Mouse (Mus musculus): ENCODE results near the gene Dnmt3b.
A peak's percentile ranks its signal among the peaks of the same experiment; 100 is the strongest.
"Not testable (repeated sequence)": the region's sequence is repeated elsewhere in the genome, so short reads cannot be mapped to it uniquely, and the experiment has no call there.

The Dnmt3b gene

GRCm38 (mm10) chr2:153633259-153633658 is 16.0 kb upstream of the Dnmt3b start:
- no peak for DNase-seq (ENCODE audit: low spot score in 2 of 2)

- no peak for DNase-seq (ENCODE audit: low spot score in 2 of 2)
Measured at GRCm38 (mm10) chr2:153638977-153639680, 10.1 kb upstream of the Dnmt3b start.

GRCm38 (mm10) chr2:153642496-153642895 is 6.8 kb upstream of the Dnmt3b start:
- no peak for DNase-seq (ENCODE audit: low spot score in 2 of 2)

GRCm38 (mm10) chr2:153642999-153643398 is 6.3 kb upstream of the Dnmt3b start:
- DNase-seq (ENCODE audit: low spot score in 2 of 2) = no peak

GRCm38 (mm10) chr2:153648773-153649297 is 415 bp upstream of the Dnmt3b start:
- no peak for DNase-seq (ENCODE audit: low spot score in 2 of 2)

- no peak for DNase-seq (ENCODE audit: low spot score in 2 of 2)
Measured at GRCm38 (mm10) chr2:153650014-153650687, 901 bp downstream of the Dnmt3b start.

GRCm38 (mm10) chr2:153651681-153652080 is 2.4 kb downstream of the Dnmt3b start:
- no peak for DNase-seq (ENCODE audit: low spot score in 2 of 2)

- not testable (repeated sequence) for DNase-seq (ENCODE audit: low spot score in 2 of 2)
Measured at GRCm38 (mm10) chr2:153657659-153658058, 8.4 kb downstream of the Dnmt3b start.

GRCm38 (mm10) chr2:153660616-153661015 is 11.4 kb downstream of the Dnmt3b start:
- no peak for DNase-seq (ENCODE audit: low spot score in 2 of 2)

GRCm38 (mm10) chr2:153665401-153665800 is 16.2 kb downstream of the Dnmt3b start:
- DNase-seq (ENCODE audit: low spot score in 2 of 2) = no peak

- DNase-seq (ENCODE audit: low spot score in 2 of 2) = peak in 1 of 2 experiments; percentile 16
Measured at GRCm38 (mm10) chr2:153668754-153669376, 19.6 kb downstream of the Dnmt3b start.

GRCm38 (mm10) chr2:153670111-153670510 is 20.9 kb downstream of the Dnmt3b start:
- DNase-seq (ENCODE audit: low spot score in 2 of 2) = no peak

GRCm38 (mm10) chr2:153672619-153673018 is 23.4 kb downstream of the Dnmt3b start:
- DNase-seq (ENCODE audit: low spot score in 2 of 2) = no peak

- DNase-seq (ENCODE audit: low spot score in 2 of 2) = not testable (repeated sequence)
Measured at GRCm38 (mm10) chr2:153675364-153675763, 26.1 kb downstream of the Dnmt3b start.

GRCm38 (mm10) chr2:153676944-153677343 is 27.7 kb downstream of the Dnmt3b start:
- DNase-seq (ENCODE audit: low spot score in 2 of 2) = no peak

- no peak for DNase-seq (ENCODE audit: low spot score in 2 of 2)
Measured at GRCm38 (mm10) chr2:153677550-153677949, 28.3 kb downstream of the Dnmt3b start.

- DNase-seq (ENCODE audit: low spot score in 2 of 2) = no peak
Measured at GRCm38 (mm10) chr2:153679959-153680358, 30.7 kb downstream of the Dnmt3b start.

GRCm38 (mm10) chr2:153693413-153693812 is 44.2 kb downstream of the Dnmt3b start:
- not testable (repeated sequence) for DNase-seq (ENCODE audit: low spot score in 2 of 2)

GRCm38 (mm10) chr2:153694462-153695085 is 45.3 kb downstream of the Dnmt3b start:
- DNase-seq (ENCODE audit: low spot score in 2 of 2) = peak in 1 of 2 experiments; percentile 48

- DNase-seq (ENCODE audit: low spot score in 2 of 2) = no peak
Measured at GRCm38 (mm10) chr2:153696352-153696751, 47.1 kb downstream of the Dnmt3b start, which contains the start of gene Dnmt3c. TSS of gene Dnmt3c (plus strand) at chr2:153696652.

- DNase-seq (ENCODE audit: low spot score in 2 of 2) = peak in 1 of 2 experiments; percentile 20
Measured at GRCm38 (mm10) chr2:153703389-153703788, 54.1 kb downstream of the Dnmt3b start.

Measured in cerebellum, postnatal 4 days (tissue).